Comparison of ENCODE assay signal across 16 mouse cellular contexts in genomic region chr10:67564509-67564908, GRCm38 (mm10).
"Had no signal": no experiment of that assay in that cellular context is flagged by ENCODE, and none has a peak within 500 bp of the region (broad histone marks: within the 10 kb centered on the region; RNA-seq: fewer than 3 reads in every experiment).

No protein-coding gene starts in this region.

- H3K4me1 ChIP-seq: neural tube, embryonic 12.5 days; stomach, embryonic 15.5 days had no signal

- H3K36me3 ChIP-seq: neural tube, embryonic 12.5 days; neural tube, embryonic 13.5 days; neural tube, embryonic 15.5 days; stomach, embryonic 15.5 days had no signal

- H3K4me2 ChIP-seq: neural tube, embryonic 12.5 days; neural tube, embryonic 13.5 days; neural tube, embryonic 15.5 days; stomach, embryonic 15.5 days had no signal

- H3K9ac ChIP-seq: neural tube, embryonic 12.5 days; neural tube, embryonic 13.5 days; neural tube, embryonic 15.5 days; stomach, embryonic 15.5 days had no signal

- H3K9me3 ChIP-seq: neural tube, embryonic 12.5 days; neural tube, embryonic 13.5 days; neural tube, embryonic 15.5 days; stomach, embryonic 15.5 days had no signal

- DNase-seq: retina, postnatal 1 day; right cerebral cortex, adult 18-20 months; right cerebral cortex, postnatal 14 days; right cerebral cortex, postnatal 25 days; right cerebral cortex, postnatal 4 days; thymus, adult 18-20 months; thymus, adult 2 months; thymus, postnatal 14 days; thymus, postnatal 25 days; thymus, postnatal 36 days; thymus, postnatal 4 days had no signal

- H3K27me3 ChIP-seq: stomach, embryonic 15.5 days had no signal

- H3K4me3 ChIP-seq: neural tube, embryonic 12.5 days; neural tube, embryonic 13.5 days; neural tube, embryonic 15.5 days; stomach, embryonic 15.5 days had no signal

- H3K27ac ChIP-seq: neural tube, embryonic 12.5 days; neural tube, embryonic 13.5 days; neural tube, embryonic 15.5 days; stomach, embryonic 15.5 days; stomach, postnatal 0 days had no signal
